Mouse (Mus musculus) embryonic facial prominence, embryonic 10.5 days (tissue): ENCODE measurements around the gene Bod1l. TPM values are rescaled to one million over a fixed set of nuclear protein-coding genes. Genes with fewer than 3 reads are reported as not detected.

Experiments used
- DNase-seq: peaks from one replicate; pipeline ENCODE4 v3.0.0-alpha.2; 2017; ENCODE audit warnings: low spot score
- H3K27ac ChIP-seq: fragments of 300-500 bp; sonication (generic); replicated peaks from 2 replicates; pipeline ENCODE4 v1.5.1; 2016; ENCODE audit warnings: mild to moderate bottlenecking
- H3K27me3 ChIP-seq: fragments of 300-500 bp; sonication (generic); replicated peaks from 2 replicates; pipeline ENCODE4 v1.6.1; 2016; ENCODE audit warnings: low read depth, mild to moderate bottlenecking; ENCODE audit not compliant: poor library complexity, severe bottlenecking
- H3K36me3 ChIP-seq: fragments of 300-500 bp; sonication (generic); replicated peaks from 2 replicates; pipeline ENCODE4 v1.6.1; 2016; ENCODE audit warnings: mild to moderate bottlenecking, moderate library complexity
- H3K4me1 ChIP-seq: fragments of 300-500 bp; sonication (generic); 2 replicates; pipeline ENCODE4 v1.6.1; 2016
- H3K4me3 ChIP-seq: fragments of 300-500 bp; sonication (generic); 2 replicates; pipeline ENCODE4 v1.5.1; 2016; ENCODE audit warnings: mild to moderate bottlenecking, moderate library complexity
- H3K9me3 ChIP-seq: fragments of 300-500 bp; sonication (generic); 2 replicates; pipeline ENCODE4 v1.6.1; 2016; ENCODE audit warnings: mild to moderate bottlenecking
- WGBS: fragments of 180-500 bp; shearing (Covaris S2); methylation state at CpG from one replicate; pipeline ENCODE4 v1.1.7; 2016; 5-methylcytosine and 5-hydroxymethylcytosine counted together
- polyA plus RNA-seq: library from polyadenylated mRNA; unstranded; fragments of >200 nt; fragmentation: Nextera tagmentation; extraction: Ambion mirVana; gene quantifications from 2 replicates; pipeline ENCODE4 v1.2.1, GENCODE M21; 2016

Gene Bod1l
- polyA plus RNA-seq, 1 experiment from 2014 or later = 19.4 TPM

DNA sequence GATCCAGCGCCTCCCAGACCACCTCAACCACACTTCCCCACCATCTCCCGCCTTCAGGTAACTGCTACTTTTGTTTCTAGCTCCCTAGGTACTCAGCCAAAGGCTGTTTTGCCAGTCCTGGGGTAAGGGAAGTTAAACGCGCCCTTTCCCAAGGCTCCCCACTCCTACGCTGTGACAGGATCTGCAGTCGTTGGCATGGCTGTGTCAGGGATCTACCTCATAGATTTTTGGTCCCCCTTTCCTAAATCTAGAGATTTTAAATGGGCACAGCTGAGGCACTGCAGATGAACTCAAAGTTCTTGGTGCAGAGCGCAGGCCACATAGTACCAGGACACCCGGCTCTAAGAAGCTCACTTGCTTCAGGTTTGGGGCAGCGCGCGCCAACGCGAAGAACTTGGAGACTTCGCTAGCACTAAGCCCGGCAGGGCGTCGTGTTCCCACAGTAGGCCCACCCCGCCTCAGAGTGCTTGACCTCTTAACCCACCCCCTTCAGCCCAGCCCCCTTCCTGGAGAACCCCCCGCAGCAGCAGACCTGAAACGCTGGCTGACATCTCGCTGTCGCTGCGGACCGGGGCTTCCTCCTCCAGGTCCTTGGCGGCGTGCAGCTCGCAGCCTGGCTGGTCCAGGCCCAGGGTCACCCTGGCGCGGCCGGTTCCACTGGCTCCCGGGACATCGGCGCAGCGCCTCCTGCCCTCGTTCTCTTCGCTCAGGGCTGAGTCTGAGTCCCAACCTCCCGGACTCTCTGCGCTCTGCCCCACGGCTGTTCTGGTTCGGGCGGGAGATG, 81.0 kb downstream of the Bod1l start:
- Histone ChIP-seq H3K36me3 (no peaks in the 10 kb centered on the region), H3K27ac (peak overlapping the region; percentile 67), H3K27me3 (peaks cover 100% of the 10 kb centered on the region), H3K4me3 (peak overlapping the region; percentile 61), H3K4me1 (peaks cover 46% of the 10 kb centered on the region), H3K9me3 (no peaks in the 10 kb centered on the region)
- under 1% methylated on average over 41 of the region's 41 CpGs for WGBS
- peak; percentile 74 for DNase-seq

DNA sequence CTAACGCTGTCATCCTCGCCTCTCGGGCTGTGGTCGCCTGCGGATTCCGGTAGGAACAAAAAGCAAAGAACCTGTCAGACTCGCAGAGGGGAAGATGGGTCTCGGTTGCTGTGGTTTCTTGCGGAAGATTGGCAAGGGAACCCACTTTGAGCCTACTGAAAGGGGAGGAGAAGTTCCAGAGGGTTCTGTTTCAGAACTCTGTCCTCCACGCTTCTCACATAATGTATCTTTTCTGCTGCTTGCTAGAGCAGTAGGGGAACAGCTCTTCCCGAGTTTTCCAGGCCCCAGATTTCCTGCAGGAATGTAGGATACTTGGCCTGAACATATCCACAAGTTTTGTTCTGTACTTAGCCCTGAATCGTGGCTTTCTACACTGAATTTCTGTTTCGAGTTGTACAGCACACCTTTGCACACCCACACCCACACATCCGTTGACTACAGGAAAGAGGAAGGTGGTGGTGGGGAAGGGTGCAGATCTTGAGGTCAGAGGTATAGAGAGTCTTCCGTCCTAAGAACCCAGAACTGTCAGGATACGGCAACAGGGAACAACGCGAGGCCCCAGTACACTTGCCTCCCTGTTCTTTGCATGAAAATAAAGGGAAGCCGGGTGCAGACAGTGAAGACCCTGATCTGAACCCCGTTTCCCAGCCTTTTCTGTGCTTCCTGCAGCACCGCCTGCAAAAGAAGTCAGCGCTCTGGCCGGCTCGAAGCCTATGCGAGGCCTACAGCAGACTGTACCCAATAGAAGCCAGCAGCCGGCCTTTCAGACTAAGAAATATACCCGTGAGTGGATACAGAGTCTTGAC, 81.8 kb downstream of the Bod1l start:
- Histone ChIP-seq H3K27me3 (peaks cover 100% of the 10 kb centered on the region), H3K36me3 (no peaks in the 10 kb centered on the region), H3K4me3 (peak overlapping the region; percentile 61), H3K9me3 (no peaks in the 10 kb centered on the region), H3K4me1 (peaks cover 40% of the 10 kb centered on the region), H3K27ac (0 out of 2 replicates have a peak overlapping the region, but pooled peaks have one; percentile 14)
- WGBS = 1% methylated on average over 27 of the region's 27 CpGs
- DNase-seq = no peak

DNA sequence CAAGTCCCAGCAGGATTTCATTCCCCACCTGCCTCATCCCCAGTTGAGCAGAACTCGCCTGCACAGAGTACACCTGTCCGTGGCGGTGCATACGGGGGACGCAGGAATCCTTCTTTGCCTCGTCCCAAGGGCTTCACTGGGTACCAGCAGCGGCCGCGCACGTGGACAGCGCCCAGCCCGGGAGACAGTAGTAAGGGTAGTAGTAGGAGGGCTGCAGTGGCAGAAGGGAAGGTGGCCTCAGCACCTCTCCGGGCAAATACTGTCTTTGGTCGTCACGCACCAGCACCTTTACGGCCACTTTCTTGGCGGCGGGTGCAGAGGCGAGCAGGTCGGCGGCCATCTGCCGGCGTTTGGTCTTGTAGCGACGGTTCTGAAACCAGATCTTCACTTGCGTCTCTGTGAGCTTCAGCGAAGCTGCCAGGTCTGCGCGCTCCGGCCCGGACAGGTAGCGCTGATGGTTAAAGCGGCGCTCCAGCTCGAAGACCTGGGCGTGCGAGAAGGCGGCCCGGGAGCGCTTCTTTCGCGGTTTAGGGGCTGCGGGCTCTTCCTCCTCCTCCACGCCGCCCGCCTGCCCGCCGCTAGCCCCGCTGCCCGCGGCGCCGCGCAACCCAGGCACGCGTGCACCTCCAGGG, 82.5 kb downstream of the Bod1l start:
- WGBS = under 1% methylated on average over 56 of the region's 56 CpGs

DNA sequence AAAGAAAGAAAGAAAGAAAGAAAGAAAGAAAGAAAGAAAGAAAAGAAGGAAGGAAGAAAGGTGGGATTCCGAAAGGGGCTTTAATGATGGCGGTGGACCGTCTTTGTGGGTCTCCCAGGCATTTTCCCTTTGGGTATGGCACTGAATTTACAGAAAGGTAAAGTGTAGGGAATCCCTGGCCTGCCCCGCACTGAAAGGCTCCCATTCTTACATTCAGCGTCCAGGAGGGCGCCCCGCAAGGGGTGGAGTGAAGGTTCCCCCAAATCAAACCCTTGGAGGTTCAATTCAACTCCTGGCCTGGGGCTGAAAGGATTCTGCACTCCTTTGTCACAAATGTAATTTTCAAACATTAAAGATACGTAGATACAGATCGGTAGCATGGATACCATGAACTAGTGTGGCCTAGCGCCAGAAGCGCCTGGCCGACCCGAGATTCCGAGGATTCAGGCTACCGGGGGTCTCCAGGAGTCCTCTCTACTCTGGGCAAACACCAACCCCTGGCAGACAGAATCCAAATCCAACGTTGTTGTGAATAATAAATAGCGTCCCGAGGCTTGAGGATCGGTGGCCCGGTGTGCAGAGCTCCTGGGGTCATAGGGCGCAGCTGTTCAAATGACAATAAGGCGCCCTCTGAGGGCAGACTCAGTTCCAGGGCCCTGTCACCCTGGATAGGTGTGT, 83.1 kb downstream of the Bod1l start:
- Histone ChIP-seq H3K27me3 (peaks cover 100% of the 10 kb centered on the region), H3K9me3 (no peaks in the 10 kb centered on the region), H3K27ac (no peak overlapping the region), H3K4me1 (peaks cover 29% of the 10 kb centered on the region), H3K36me3 (no peaks in the 10 kb centered on the region), H3K4me3 (peak overlapping the region; percentile 61)
- WGBS = 3% methylated on average over 22 of the region's 22 CpGs
- peak; percentile 52 for DNase-seq

More for the DNA sequence above, 82.5 kb downstream of the Bod1l start:
- Histone ChIP-seq H3K9me3 (no peaks in the 10 kb centered on the region), H3K4me3 (peak overlapping the region; percentile 61), H3K27me3 (peaks cover 100% of the 10 kb centered on the region), H3K27ac (0 out of 2 replicates have a peak overlapping the region, but pooled peaks have one; percentile 14), H3K36me3 (no peaks in the 10 kb centered on the region), H3K4me1 (peaks cover 32% of the 10 kb centered on the region)
- peak; percentile 55 for DNase-seq

DNA sequence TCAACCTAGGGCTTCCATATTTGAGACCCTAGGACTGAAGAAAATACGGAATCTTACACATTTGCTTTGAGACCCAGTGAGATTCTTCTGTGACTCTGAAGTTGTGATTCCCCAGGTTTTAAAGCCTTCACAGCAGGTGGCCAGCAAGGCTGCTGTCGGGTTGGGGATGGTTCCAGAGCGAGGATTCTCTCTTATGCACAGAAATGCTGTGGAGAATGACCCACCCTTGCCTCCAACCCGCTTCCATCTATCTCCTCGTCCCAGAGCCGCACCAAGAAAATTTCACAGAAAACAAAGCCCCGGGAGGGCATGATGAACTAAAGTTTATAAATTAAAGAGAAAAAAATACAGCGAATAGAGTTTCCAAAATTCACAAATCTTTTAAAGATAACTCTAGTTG, 84.0 kb downstream of the Bod1l start:
- Histone ChIP-seq H3K27me3 (peaks cover 100% of the 10 kb centered on the region), H3K4me1 (peaks cover 29% of the 10 kb centered on the region), H3K4me3 (no peak overlapping the region), H3K27ac (no peak overlapping the region), H3K9me3 (no peaks in the 10 kb centered on the region), H3K36me3 (no peaks in the 10 kb centered on the region)
- WGBS = 3% methylated on average over 8 of the region's 8 CpGs
- peak; percentile 30 for DNase-seq

DNA sequence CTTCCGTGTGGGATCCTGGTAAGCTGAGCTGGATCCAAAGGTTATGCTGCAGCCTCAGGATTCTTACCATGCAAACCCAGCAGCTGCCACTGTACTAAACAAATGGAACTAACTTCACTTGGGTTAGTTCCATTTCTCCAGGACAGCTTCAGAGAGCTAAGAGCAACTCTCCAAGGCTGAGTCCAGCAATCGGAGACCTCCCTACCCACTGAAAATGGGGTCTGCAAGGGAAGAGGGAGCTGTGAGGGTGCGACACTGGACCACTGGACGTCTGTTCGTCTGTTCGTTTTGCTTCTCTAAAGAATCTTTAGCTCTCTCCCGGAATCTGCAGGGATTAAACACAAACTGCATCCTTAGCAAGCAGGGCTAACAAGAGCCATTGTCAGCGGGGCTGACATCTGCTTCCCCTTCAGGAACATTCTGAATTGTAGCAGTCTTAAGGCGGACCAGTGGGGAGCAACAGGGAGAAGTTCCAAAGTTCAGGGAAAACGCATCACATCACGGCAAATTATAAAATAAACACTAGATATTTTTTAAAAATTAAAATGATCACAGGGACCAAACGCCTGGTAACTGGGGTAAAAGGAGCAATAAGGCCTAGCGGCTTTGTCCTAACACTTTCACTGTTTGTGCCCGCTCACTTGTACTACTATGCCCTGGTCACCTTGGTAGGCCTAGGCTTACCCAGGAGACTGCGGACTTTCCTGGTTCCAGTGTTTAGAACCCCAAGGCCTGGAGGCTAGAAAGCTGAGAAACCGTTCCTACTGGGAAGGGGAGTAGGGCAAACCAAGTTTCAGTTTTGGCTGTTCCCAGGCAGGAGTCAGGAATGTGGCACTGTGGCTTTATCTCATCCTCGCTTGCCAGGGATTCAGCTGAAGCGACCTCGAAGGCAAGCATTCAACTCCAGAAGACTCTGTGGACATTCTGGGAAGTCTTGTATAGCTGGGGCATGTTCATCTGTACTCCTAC, 85.2 kb downstream of the Bod1l start:
- DNase-seq = peak; percentile 41
- H3K4me1 ChIP-seq = peaks cover 29% of the 10 kb centered on the region
- peaks cover 100% of the 10 kb centered on the region for H3K27me3 ChIP-seq
- no peak overlapping the region for H3K27ac ChIP-seq
- no peak overlapping the region for H3K4me3 ChIP-seq
- H3K9me3 ChIP-seq = no peaks in the 10 kb centered on the region
- 2% methylated on average over 19 of the region's 19 CpGs for WGBS
- no peaks in the 10 kb centered on the region for H3K36me3 ChIP-seq

DNA sequence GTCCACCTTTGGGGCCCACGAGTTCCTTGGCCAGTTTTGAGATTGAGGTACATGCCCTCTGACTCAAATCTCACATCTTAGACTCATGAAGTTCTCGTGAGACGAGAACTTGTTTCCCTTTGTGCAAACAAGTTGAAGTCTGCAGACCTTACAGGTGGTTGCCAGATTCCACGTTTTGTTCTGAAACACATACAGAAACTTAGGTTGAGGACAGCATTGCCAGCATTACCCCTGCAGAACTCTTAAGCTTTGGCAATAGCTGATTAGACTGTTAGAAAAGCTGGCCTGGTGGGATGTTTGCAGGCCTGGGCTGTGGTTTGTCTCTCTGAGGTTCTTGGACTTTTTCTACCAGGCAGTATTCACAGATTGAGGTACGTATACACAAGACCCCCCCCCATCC, 86.8 kb downstream of the Bod1l start:
- Histone ChIP-seq H3K4me3 (no peak overlapping the region), H3K9me3 (no peaks in the 10 kb centered on the region), H3K27me3 (peaks cover 100% of the 10 kb centered on the region), H3K36me3 (no peaks in the 10 kb centered on the region), H3K27ac (no peak overlapping the region), H3K4me1 (peaks cover 17% of the 10 kb centered on the region)
- WGBS = 2% methylated on average over 5 of the region's 5 CpGs
- no peak for DNase-seq

DNA sequence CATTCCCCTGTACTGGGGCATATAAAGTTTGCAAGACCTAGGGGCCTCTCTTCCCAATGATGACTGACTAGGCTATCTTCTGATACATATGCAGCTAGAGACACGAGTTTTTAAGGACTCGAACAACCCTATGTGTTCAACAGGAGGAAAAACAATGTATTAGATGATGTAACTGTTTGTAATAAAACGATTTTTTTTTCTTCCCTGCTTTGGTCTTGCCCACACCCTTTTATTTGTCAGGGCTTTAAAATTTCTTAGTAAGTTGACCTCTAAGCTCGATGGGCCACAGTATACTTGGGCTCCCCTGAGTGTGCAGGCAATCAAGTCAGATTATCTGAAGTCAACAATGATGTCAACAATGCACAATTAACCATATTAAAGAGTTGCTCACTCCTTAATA, 87.7 kb downstream of the Bod1l start:
- Histone ChIP-seq H3K4me1 (peaks cover 11% of the 10 kb centered on the region), H3K36me3 (no peaks in the 10 kb centered on the region), H3K27ac (no peak overlapping the region), H3K9me3 (no peaks in the 10 kb centered on the region), H3K4me3 (no peak overlapping the region), H3K27me3 (peaks cover 100% of the 10 kb centered on the region)
- no peak for DNase-seq
- WGBS = 3% methylated on average over 4 of the region's 4 CpGs

DNA sequence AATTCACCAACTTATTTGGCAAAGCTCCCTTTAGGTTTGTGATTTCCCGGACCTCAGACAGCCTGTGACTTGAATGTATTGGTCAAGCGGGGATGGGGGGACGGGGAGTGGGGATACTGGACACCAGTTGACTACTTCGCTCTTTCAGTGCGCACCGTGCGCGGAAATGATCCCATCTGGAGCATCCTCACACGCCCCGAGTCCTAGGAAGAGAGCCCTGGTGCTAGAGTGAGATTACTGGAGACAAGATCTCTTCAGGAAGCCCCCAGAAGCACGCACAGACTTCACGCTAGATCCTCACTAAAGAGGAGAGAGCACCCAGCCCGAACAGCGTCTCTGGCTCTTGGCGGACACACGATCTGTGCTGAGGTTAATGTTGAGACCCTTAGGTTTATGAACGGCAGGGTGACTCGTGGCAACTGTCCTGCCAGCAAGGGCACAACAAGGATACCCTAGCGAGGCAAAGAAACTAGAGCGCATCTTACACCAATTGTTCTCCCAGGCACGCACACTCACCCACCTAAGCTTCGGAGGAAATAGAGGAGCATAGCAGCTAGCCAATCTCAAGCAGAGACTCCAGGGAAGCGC, 88.6 kb downstream of the Bod1l start:
- DNase-seq = peak; percentile 45
- Histone ChIP-seq H3K9me3 (no peaks in the 10 kb centered on the region), H3K4me3 (no peak overlapping the region), H3K36me3 (no peaks in the 10 kb centered on the region), H3K4me1 (peaks cover 8% of the 10 kb centered on the region; the same call in 1 of the 2 replicates), H3K27ac (no peak overlapping the region), H3K27me3 (peaks cover 100% of the 10 kb centered on the region)
- under 1% methylated on average over 23 of the region's 23 CpGs for WGBS

DNA sequence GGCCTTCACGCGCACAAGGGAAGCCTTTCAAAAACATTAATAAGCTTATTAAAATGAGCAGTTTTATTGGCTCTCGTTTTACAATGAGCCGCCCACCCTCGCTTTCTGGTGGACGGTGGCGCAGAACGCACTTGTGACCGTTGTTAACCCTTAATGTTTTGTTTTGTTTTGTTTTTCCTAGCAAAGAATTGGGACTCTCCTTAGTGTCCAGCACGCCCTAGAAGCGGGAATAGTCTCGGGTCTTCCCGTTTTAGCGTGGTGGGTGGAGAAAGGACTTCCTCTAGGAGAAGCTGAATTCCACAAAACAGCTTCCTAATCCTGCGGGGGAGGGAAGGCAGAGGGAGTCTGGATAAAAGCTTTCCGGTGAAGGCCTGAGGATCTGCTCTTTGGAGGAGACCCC, 89.3 kb downstream of the Bod1l start:
- H3K27me3 ChIP-seq = peaks cover 100% of the 10 kb centered on the region
- H3K4me3 ChIP-seq = peak overlapping the region; percentile 13; the same call in 1 of the 2 replicates
- WGBS = under 1% methylated on average over 16 of the region's 16 CpGs
- DNase-seq = no peak
- H3K9me3 ChIP-seq = no peaks in the 10 kb centered on the region
- H3K27ac ChIP-seq = no peak overlapping the region
- H3K4me1 ChIP-seq = peaks cover 8% of the 10 kb centered on the region; the same call in 1 of the 2 replicates
- no peaks in the 10 kb centered on the region for H3K36me3 ChIP-seq

DNA sequence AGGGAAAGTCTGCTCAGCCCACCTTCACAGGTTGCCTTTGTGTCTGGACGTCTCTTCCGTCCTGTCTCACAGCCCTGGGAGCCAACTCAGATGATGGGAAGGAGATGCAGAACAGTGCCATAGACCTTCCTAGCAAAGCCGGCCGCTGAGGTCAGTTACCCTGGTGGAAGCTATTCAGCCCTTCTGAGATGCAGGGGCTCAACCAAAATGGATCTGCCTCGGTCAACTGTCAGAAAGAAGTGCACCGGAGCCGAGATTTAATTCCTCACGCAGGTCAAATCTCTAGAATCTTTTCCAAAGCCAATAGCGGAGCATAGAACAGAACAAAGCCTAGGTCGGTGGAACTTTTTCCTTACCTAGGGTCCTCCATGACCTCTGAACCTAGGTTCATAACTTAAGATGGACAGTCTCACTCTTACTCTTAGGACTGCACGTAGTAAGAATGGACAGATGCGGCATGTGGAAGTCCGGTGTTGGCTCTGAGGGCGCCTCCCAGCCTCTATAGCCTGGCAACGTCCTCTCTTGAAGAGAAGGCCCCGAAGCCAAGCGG, 89.8 kb downstream of the Bod1l start:
- WGBS = 1% methylated on average over 17 of the region's 17 CpGs
- Histone ChIP-seq H3K36me3 (no peaks in the 10 kb centered on the region), H3K9me3 (no peaks in the 10 kb centered on the region), H3K27me3 (peaks cover 100% of the 10 kb centered on the region), H3K4me3 (peak overlapping the region; percentile 13; the same call in 1 of the 2 replicates), H3K4me1 (peaks cover 8% of the 10 kb centered on the region; the same call in 1 of the 2 replicates), H3K27ac (no peak overlapping the region)
- DNase-seq = peak; percentile 33
